Mouse (Mus musculus) midbrain, embryonic 16.5 days (tissue): Measurements from ENCODE around the gene Rbms3. TPM values are rescaled to one million over a fixed set of nuclear protein-coding genes. Genes with fewer than 3 reads are reported as not detected.

ENCODE experiments used
- ATAC-seq: fragments of 200-750 bp; cut with Nextera tagmentation; 2 replicates; pipeline ENCODE4 v1.8.0; 2017; ENCODE audit warnings: moderate TSS enrichment
- H3K27ac ChIP-seq: fragments of 300-500 bp; sonication (generic); 2 replicates; pipeline ENCODE4 v1.5.1; 2014; ENCODE audit warnings: mild to moderate bottlenecking, low read length, mixed read lengths
- H3K27me3 ChIP-seq: fragments of 300-500 bp; sonication (generic); 2 replicates; pipeline ENCODE4 v1.6.1; 2014; ENCODE audit warnings: low read depth, low read length, mixed read lengths; ENCODE audit not compliant: control insufficient read depth, insufficient read depth
- H3K36me3 ChIP-seq: fragments of 300-500 bp; sonication (generic); 2 replicates; pipeline ENCODE4 v1.6.1; 2014; ENCODE audit warnings: mild to moderate bottlenecking, low read length, moderate library complexity, mixed read lengths; ENCODE audit not compliant: control insufficient read depth, insufficient read depth
- H3K4me1 ChIP-seq: fragments of 300-500 bp; sonication (generic); 2 replicates; pipeline ENCODE4 v1.6.1; 2014; ENCODE audit warnings: mild to moderate bottlenecking, low read length, mixed read lengths; ENCODE audit not compliant: control insufficient read depth, insufficient read depth
- H3K4me2 ChIP-seq: fragments of 300-500 bp; sonication (generic); 2 replicates; pipeline ENCODE4 v1.6.1; 2014; ENCODE audit warnings: mild to moderate bottlenecking, low read length, mixed read lengths
- H3K4me3 ChIP-seq: fragments of 300-500 bp; sonication (generic); 2 replicates; pipeline ENCODE4 v1.5.1; 2014; ENCODE audit warnings: low read depth, mild to moderate bottlenecking, low read length, moderate library complexity, mixed read lengths
- H3K9ac ChIP-seq: fragments of 300-500 bp; sonication (generic); 2 replicates; pipeline ENCODE4 v1.6.1; 2014; ENCODE audit warnings: low read depth, low read length, mixed read lengths
- H3K9me3 ChIP-seq: fragments of 300-500 bp; sonication (generic); replicated peaks from 2 replicates; pipeline ENCODE4 v1.6.1; 2014; ENCODE audit warnings: mild to moderate bottlenecking, low read length, mixed read lengths; ENCODE audit not compliant: control insufficient read depth, poor library complexity, severe bottlenecking
- WGBS: fragments of 180-500 bp; shearing (Covaris S2); extraction: QIAGEN DNeasy Blood & Tissue Kit; methylation state at CpG from one replicate; pipeline ENCODE4 v1.1.7; 2014; 5-methylcytosine and 5-hydroxymethylcytosine counted together
- polyA plus RNA-seq: library from polyadenylated mRNA; unstranded; fragments of >200 nt; fragmentation: Nextera tagmentation; extraction: Ambion mirVana; gene quantifications from 2 replicates; pipeline ENCODE4 v1.2.1, GENCODE M21; 2015

Rbms3 gene
- polyA plus RNA-seq, 1 experiment from 2014 or later: 65.9 TPM

GRCm38 (mm10) chr9:116676445-116676844, 953.3 kb downstream of the Rbms3 start:
- Histone ChIP-seq H3K27ac (no peak overlapping the region), H3K9me3 (no peaks in the 10 kb centered on the region), H3K9ac (no peak overlapping the region), H3K36me3 (no peaks in the 10 kb centered on the region), H3K4me2 (no peak overlapping the region), H3K27me3 (no peaks in the 10 kb centered on the region), H3K4me3 (no peak overlapping the region), H3K4me1 (no peaks in the 10 kb centered on the region)
- WGBS: 66% methylated on average over 2 of the region's 2 CpGs
- ATAC-seq: no peak

- H3K27ac ChIP-seq: no peak overlapping the region
- H3K4me2 ChIP-seq: no peak overlapping the region
- H3K36me3 ChIP-seq: no peaks in the 10 kb centered on the region
- H3K4me3 ChIP-seq: no peak overlapping the region
- H3K27me3 ChIP-seq: no peaks in the 10 kb centered on the region
- no peaks in the 10 kb centered on the region for H3K4me1 ChIP-seq
- no peak for ATAC-seq
- 56% methylated on average over 4 of the region's 4 CpGs for WGBS
- H3K9ac ChIP-seq: no peak overlapping the region
- no peaks in the 10 kb centered on the region for H3K9me3 ChIP-seq
Observed at GRCm38 (mm10) chr9:116674191-116674590, 955.5 kb downstream of the Rbms3 start.

GRCm38 (mm10) chr9:116661026-116661425, 968.7 kb downstream of the Rbms3 start:
- no peak overlapping the region for H3K4me2 ChIP-seq
- H3K36me3 ChIP-seq: no peaks in the 10 kb centered on the region
- H3K4me3 ChIP-seq: no peak overlapping the region
- H3K27me3 ChIP-seq: no peaks in the 10 kb centered on the region
- no peak overlapping the region for H3K9ac ChIP-seq
- 95% methylated on average over 4 of the region's 4 CpGs for WGBS
- no peak overlapping the region for H3K27ac ChIP-seq
- no peaks in the 10 kb centered on the region for H3K4me1 ChIP-seq
- no peak for ATAC-seq
- no peaks in the 10 kb centered on the region for H3K9me3 ChIP-seq

- H3K27ac ChIP-seq: no peak overlapping the region
- no peaks in the 10 kb centered on the region for H3K36me3 ChIP-seq
- H3K9me3 ChIP-seq: no peaks in the 10 kb centered on the region
- no peaks in the 10 kb centered on the region for H3K27me3 ChIP-seq
- H3K9ac ChIP-seq: no peak overlapping the region
- H3K4me1 ChIP-seq: no peaks in the 10 kb centered on the region
- ATAC-seq: no peak
- WGBS: 74% methylated on average over 1 of the region's 1 CpGs
- no peak overlapping the region for H3K4me2 ChIP-seq
- H3K4me3 ChIP-seq: no peak overlapping the region
Observed at GRCm38 (mm10) chr9:116659936-116660335, 969.8 kb downstream of the Rbms3 start.

DNA sequence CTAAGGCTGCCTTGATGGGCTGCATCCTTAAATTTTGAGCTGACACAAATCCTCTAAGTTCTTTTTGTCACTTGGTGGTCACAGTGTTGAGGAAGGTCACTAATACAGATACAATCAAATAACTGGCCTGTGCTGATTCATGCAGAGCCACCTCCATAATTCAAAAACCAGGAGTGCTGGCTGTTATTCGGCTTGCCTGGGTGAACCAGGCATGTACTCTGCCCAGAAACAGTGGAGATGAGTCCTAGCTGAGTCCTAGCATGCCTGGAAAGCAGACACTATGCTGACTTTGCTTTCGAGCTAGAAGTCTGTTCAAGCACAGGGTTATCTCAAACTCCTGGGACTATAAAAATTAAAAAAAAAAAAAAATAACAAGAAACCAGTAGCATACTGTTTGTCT, 972.6 kb downstream of the Rbms3 start:
- no peaks in the 10 kb centered on the region for H3K9me3 ChIP-seq
- H3K4me3 ChIP-seq: no peak overlapping the region
- 86% methylated on average over 2 of the region's 2 CpGs for WGBS
- no peak overlapping the region for H3K4me2 ChIP-seq
- no peaks in the 10 kb centered on the region for H3K36me3 ChIP-seq
- no peak overlapping the region for H3K27ac ChIP-seq
- no peak for ATAC-seq
- no peaks in the 10 kb centered on the region for H3K4me1 ChIP-seq
- no peak overlapping the region for H3K9ac ChIP-seq
- H3K27me3 ChIP-seq: no peaks in the 10 kb centered on the region

GRCm38 (mm10) chr9:116651414-116651813, 978.3 kb downstream of the Rbms3 start:
- H3K27me3 ChIP-seq: no peaks in the 10 kb centered on the region; the same call in 1 of the 2 replicates
- no peak overlapping the region for H3K4me2 ChIP-seq
- no peak overlapping the region for H3K9ac ChIP-seq
- no peak for ATAC-seq
- 92% methylated on average over 1 of the region's 1 CpGs for WGBS
- H3K4me1 ChIP-seq: no peaks in the 10 kb centered on the region
- no peak overlapping the region for H3K4me3 ChIP-seq
- no peaks in the 10 kb centered on the region for H3K36me3 ChIP-seq
- no peak overlapping the region for H3K27ac ChIP-seq
- no peaks in the 10 kb centered on the region for H3K9me3 ChIP-seq

DNA sequence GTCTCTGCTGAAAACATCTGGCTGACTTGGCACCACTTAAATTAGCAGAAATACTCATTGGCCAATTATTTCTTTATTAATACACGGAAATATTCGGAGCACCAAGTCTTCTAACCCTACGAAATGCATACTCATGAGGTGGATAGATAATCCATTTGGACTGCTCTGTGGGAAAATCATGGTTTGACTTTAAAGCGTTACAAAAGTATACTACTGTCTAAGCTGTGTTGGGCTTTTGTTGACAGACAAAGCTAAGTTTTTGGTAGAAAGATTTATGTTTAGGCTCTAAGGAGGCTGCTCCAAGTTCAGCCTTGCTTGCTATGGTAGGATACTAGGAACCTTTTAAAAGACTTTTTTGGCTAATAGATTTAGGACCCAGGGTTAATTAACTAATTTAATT, 979.8 kb downstream of the Rbms3 start:
- ATAC-seq: no peak
- H3K36me3 ChIP-seq: no peaks in the 10 kb centered on the region
- H3K4me3 ChIP-seq: no peak overlapping the region
- H3K27me3 ChIP-seq: no peaks in the 10 kb centered on the region; the same call in 1 of the 2 replicates
- no peak overlapping the region for H3K4me2 ChIP-seq
- H3K27ac ChIP-seq: no peak overlapping the region
- no peaks in the 10 kb centered on the region for H3K4me1 ChIP-seq
- WGBS: 80% methylated on average over 4 of the region's 4 CpGs
- H3K9me3 ChIP-seq: no peaks in the 10 kb centered on the region
- no peak overlapping the region for H3K9ac ChIP-seq

DNA sequence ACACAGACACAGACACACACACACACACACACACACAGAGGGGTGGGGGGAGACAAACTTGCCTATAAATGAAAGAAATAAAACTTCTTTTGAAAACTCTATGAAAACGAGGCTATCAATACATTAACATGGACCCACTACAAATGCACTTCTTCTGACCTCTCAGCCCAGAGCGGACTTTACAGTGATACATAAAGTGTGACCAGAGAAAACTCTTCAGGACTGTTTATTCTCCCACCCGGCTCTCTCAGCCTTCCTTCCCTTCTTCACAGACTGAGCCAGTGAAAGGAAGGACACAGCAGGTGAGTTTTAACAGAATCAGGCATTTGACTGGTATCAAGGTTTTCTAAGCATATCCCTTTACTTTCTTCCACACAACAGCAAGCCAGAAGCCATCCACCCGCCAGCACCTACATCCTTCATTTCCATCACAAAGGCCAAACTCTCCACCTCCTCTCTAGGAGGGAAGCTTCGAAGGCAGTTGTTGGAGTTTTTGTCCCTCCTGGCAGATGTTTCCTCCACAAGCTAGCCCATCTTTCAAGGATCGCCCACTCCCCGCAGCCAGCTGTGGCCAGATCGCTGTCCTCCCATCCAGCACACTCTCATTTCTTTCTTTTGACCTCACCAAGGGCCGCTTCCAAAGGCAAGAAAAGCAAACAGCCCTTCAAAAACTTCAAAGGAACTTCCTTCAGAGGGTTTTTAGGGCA, 980.5 kb downstream of the Rbms3 start:
- ATAC-seq: no peak
- no peaks in the 10 kb centered on the region; the same call in 1 of the 2 replicates for H3K27me3 ChIP-seq
- H3K4me3 ChIP-seq: no peak overlapping the region
- 18% methylated on average over 9 of the region's 9 CpGs for WGBS
- H3K9me3 ChIP-seq: no peaks in the 10 kb centered on the region
- 0 out of 2 replicates have a peak, but pooled peaks cover 2% of the 10 kb centered on the region for H3K4me1 ChIP-seq
- no peak overlapping the region for H3K27ac ChIP-seq
- no peak overlapping the region for H3K4me2 ChIP-seq
- no peaks in the 10 kb centered on the region for H3K36me3 ChIP-seq
- H3K9ac ChIP-seq: no peak overlapping the region

GRCm38 (mm10) chr9:116644616-116645015, 985.1 kb downstream of the Rbms3 start:
- Histone ChIP-seq H3K4me3 (no peak overlapping the region), H3K36me3 (no peaks in the 10 kb centered on the region), H3K4me1 (0 out of 2 replicates have a peak, but pooled peaks cover 2% of the 10 kb centered on the region), H3K4me2 (no peak overlapping the region), H3K9me3 (peaks cover 5% of the 10 kb centered on the region; the same call in 1 of the 2 replicates), H3K27ac (no peak overlapping the region), H3K27me3 (no peaks in the 10 kb centered on the region; the same call in 1 of the 2 replicates), H3K9ac (no peak overlapping the region)
- ATAC-seq: no peak
- WGBS: 40% methylated on average over 8 of the region's 8 CpGs
